Mouse (Mus musculus) heart, postnatal 14 days (tissue): ENCODE measurements around the gene Sec24c. TPM values are rescaled to one million over a fixed set of nuclear protein-coding genes. Genes with fewer than 3 reads are reported as not detected.

Experiments
- DNase-seq, 2 experiments: peaks; one replicate each; pipeline ENCODE4 v3.0.0; 2021 to 2022
- intact Hi-C: fragments of 180-260 bp; cut with DNase I; formaldehyde crosslinking; loops from one replicate; pipeline ENCODE4 v1.15.1; 2025
- total RNA-seq, 2 experiments: library from RNA; stranded (reverse); gene quantifications; 2 replicates each; pipeline ENCODE4 v1.2.3; 2021

The Sec24c gene
- total RNA-seq, 2 experiments from 2014 or later = 98.8 to 101 TPM

- peak in 1 of 2 experiments; percentile 68 for DNase-seq
- intact Hi-C loops = no loop called here
Observed at GRCm38 (mm10) chr14:20658326-20658725, 15.8 kb upstream of the Sec24c start.

GRCm38 (mm10) chr14:20658902-20659301, 15.2 kb upstream of the Sec24c start:
- intact Hi-C loops = no loop called here
- no peak for DNase-seq

DNA sequence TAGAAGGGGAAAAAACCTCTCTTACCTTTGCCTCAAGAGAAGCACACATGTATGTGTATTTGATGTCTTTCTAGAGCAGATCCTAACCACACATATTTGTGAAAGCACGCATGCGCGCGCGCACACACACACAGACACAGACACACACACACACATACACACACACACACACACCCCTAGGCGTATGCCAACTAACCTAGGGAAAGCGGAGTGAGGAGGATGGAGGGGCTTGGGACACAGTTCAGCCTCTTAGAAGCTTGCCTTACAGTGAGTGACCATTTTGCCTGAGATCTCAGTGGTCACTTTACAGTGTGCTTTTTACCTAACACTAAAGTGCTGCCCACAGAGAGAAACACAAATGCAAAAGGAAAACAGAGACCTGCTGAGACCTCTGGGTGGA, 14.4 kb upstream of the Sec24c start:
- intact Hi-C loops = loop anchor here (2.0 kb wide), 1 partner anchor 19 kb away; the partner anchor contains the start of gene Usp54
- no peak for DNase-seq

- intact Hi-C loops = loop anchor here (1.0 to 2.0 kb wide), 2 partner anchors 20 to 85 kb away; partner anchors contain the start of gene Usp54
- DNase-seq = peak; percentile 90 to 96
Observed at GRCm38 (mm10) chr14:20660827-20661660, 13.1 kb upstream of the Sec24c start.

DNA sequence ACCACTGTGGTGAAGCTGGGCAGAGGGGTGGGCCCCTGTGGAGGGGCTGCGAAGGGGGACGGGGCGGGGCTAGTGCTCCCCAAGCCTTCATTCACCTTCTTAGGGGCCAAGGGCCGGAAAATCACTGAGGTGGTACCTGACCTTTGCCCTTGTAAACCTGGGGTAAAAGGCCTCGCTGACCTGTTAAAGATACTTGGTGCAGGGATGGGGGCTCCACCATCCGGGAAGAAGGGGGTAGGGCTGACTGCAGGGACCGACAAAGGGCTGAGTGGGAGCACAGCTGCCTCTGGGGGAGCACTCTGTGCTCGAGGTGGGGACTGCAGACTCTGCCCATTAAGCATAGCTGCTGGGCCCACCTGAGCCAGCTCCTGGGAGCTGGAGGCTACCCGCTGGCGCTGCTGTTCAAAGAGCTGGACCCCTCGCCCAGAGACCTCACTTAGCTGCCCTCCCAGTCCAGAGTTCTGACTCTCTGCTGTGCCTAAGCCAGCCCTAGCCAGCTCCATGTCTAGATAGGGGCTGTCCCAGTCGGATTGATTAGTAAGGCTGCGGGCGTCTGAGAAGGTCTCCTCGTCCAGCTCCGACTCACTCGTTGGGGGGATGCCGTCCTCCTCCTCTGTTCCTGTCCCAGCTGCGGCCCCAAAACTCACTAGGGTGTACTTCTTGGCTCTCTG, 12.3 kb upstream of the Sec24c start:
- DNase-seq = peak in 1 of 2 experiments; percentile 42
- intact Hi-C loops = loop anchor here (1.0 to 2.0 kb wide), 2 partner anchors 21 to 85 kb away; partner anchors contain the start of gene Usp54

DNA sequence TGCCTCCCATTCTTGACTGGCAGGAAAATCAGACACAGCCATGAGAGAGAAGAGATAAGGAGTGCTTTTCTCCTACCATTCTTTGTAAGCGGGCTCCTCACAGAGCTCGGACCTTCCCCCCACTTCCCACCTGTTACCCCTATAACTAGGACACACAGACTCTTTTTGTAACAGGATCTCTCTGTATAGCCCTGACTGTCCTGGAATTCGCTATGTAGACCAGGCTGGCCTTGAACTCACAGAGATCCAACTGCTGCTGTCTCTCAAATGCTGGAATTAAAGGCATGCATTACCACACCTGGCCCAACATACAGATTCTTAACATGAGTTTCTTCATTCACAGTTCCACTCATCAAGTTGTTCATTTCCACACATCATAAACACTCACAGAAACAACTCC, 11.4 kb upstream of the Sec24c start:
- DNase-seq = no peak
- intact Hi-C loops = no loop called here

GRCm38 (mm10) chr14:20663601-20664000, 10.5 kb upstream of the Sec24c start:
- intact Hi-C loops = no loop called here
- no peak for DNase-seq

- intact Hi-C loops = no loop called here
- peak in 1 of 2 experiments; percentile 45 for DNase-seq
Observed at GRCm38 (mm10) chr14:20664436-20664835, 9.7 kb upstream of the Sec24c start.

GRCm38 (mm10) chr14:20667469-20667868, 6.6 kb upstream of the Sec24c start:
- intact Hi-C loops = no loop called here
- DNase-seq = no peak

DNA sequence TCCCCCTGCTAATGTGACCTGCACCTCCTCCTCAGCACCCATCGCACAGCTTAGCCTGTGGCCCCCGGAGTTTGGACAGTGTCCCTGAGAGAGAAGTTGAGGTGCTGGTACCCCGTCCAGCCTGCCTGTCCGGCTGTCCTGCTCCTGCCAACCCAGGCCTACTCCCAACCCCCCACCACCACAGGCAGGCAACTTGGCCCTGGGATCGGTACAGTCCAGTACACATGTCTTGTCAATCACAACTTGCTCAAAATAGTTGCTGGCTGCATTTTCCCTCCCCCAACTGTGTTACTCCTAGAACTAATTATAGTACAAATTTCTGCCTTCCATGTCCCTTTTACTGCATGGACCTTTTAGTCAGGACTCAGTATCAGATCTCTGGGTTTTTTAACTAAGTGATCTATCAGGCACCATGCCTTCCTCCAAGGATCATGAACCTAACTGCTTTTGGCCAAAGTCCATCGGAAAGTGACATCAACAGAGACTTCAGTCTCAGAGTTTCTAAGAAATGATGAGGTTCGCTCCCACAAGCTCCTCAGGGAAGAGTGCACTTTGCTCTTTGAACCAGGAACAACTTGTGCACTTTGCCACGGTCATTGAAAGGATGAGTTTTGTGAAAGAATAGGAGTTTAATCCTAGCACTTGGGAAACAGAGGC, 5.8 kb upstream of the Sec24c start, which contains the start of gene Synpo2l:
TSS of gene Synpo2l (minus strand) at position 201 of the 657 bp plus-strand sequence.
- intact Hi-C loops = no loop called here
- DNase-seq = peak; percentile 55 to 70

GRCm38 (mm10) chr14:20672990-20673389, 1.1 kb upstream of the Sec24c start:
- peak in 1 of 2 experiments; percentile 60 for DNase-seq
- intact Hi-C loops = no loop called here

- DNase-seq = peak in 1 of 2 experiments; percentile 56
- intact Hi-C loops = no loop called here
Observed at GRCm38 (mm10) chr14:20673735-20674063, 409 bp upstream of the Sec24c start.

- DNase-seq = no peak
- intact Hi-C loops = no loop called here
Observed at GRCm38 (mm10) chr14:20677906-20678305, 3.8 kb downstream of the Sec24c start.

DNA sequence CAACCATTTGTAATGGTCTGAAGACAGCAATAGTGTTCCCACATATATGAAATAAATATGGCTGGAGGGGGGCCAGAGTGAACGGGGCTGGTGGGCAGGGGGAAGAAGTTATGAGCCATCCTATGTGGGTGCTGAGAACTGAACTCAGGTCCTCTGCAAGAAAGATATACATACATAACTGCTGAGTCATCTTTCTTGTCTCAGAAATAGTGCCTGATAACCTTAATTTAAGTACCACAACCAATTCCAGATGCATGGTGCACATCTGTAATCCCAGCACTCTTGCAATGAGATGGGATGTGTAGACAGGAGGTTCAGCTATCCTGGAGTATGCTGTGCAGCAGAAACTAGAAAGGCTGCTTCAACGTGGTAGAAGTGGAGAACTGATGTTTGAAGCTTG, 7.6 kb downstream of the Sec24c start:
- intact Hi-C loops = no loop called here
- DNase-seq = no peak

DNA sequence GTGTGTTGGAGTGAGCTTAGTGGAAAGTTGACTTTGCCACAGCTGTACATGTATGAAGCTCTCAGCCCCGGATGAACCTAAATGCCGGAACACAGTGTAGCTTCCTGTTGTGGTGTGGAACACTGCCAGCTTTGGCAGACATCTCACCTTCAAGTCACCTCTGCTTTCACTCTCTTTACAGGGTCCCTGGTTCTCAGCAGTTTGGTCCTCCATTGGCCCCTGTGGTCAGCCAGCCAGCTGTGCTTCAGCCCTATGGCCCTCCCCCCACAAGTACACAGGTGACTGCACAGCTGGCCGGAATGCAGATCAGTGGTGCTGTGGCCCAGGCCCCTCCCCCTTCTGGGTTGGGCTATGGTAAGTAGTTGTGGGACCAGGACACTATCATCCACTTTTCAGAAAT, 8.4 kb downstream of the Sec24c start:
- intact Hi-C loops = no loop called here
- peak in 1 of 2 experiments; percentile 48 for DNase-seq

GRCm38 (mm10) chr14:20686576-20686975, 12.5 kb downstream of the Sec24c start:
- intact Hi-C loops = no loop called here
- DNase-seq = no peak

DNA sequence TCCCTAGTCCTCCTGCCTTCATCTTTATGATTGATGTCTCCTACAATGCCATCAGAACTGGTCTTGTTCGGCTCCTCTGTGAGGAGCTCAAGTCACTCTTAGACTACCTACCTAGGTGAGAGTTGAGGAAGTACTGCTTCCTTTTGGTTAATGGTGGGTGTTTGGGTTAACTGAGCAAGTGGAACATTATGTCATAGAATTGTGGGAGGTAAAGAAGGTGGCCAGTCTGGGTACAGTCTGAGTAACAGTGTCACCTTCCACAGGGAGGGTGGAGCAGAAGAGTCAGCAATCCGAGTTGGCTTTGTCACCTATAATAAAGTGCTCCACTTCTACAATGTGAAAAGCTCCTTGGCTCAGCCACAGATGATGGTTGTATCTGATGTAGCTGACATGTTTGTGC, 14.9 kb downstream of the Sec24c start:
- intact Hi-C loops = no loop called here
- DNase-seq = no peak

DNA sequence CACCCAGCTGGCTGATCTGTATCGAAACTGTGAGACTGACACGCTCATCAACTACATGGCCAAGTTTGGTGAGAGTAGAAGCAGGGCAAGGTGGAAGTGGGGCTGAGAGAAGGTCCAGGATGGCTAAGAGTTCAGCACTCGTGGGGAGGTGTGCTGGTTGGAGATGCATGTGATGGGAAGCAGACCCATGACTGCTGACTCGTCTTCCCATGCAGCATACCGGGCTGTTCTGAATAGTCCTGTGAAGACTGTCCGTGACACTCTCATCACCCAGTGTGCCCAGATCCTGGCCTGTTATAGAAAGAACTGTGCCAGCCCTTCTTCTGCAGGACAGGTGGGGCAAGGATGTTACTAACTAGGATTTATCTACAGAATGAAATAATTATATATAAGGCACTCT, 17.7 kb downstream of the Sec24c start:
- no peak for DNase-seq
- intact Hi-C loops = no loop called here

DNA sequence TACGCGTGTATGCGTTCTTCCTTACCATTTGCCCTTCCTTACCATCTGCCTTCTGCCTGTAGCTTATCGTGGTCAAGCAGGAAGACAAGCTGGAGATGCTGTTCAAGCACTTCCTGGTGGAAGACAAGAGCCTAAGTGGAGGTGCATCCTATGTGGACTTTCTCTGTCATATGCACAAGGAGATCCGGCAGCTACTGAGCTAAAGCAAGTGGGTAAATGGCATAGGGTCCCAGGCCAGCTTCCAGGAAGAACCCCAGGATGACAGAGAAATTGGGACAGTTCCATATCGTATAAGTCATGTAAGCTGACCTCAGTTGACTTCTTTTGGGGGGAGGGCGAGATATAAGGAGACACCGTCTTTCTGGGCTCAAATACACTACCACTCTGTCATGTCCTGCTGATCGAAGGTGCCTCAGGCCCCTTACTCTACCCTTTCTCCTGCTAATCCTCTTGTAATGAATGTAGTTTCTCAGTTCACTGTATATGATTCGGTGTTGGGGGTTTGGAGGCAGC, 19.5 kb downstream of the Sec24c start:
- DNase-seq = no peak
- intact Hi-C loops = no loop called here

GRCm38 (mm10) chr14:20694185-20694883, 20.2 kb downstream of the Sec24c start:
- intact Hi-C loops = no loop called here
- DNase-seq = no peak
